Mouse (Mus musculus) midbrain, postnatal 0 days (tissue): ENCODE results near the gene Pth1r. TPM values are rescaled to one million over a fixed set of nuclear protein-coding genes. Genes with fewer than 3 reads are reported as not detected.

Experiments used
- ATAC-seq: fragments of 200-750 bp; cut with Nextera tagmentation; 2 replicates; pipeline ENCODE4 v1.8.0; 2017; ENCODE audit warnings: moderate number of reproducible peaks, mild to moderate bottlenecking, moderate TSS enrichment, moderate library complexity; ENCODE audit not compliant: low FRiP score
- DNase-seq: peaks from one replicate; pipeline ENCODE4 v3.0.0-alpha.2; 2015; ENCODE audit warnings: low spot score
- H3K27ac ChIP-seq: fragments of 300-500 bp; sonication (generic); 2 replicates; pipeline ENCODE4 v1.5.1; 2014; ENCODE audit warnings: low read depth, mild to moderate bottlenecking, low read length, mixed read lengths
- H3K27me3 ChIP-seq: fragments of 300-500 bp; sonication (generic); 2 replicates; pipeline ENCODE4 v1.6.1; 2014; ENCODE audit warnings: low read length, control low read depth, mixed read lengths; ENCODE audit not compliant: insufficient read depth
- H3K36me3 ChIP-seq: fragments of 300-500 bp; sonication (generic); 2 replicates; pipeline ENCODE4 v1.6.1; 2014; ENCODE audit warnings: low read length, control low read depth, mixed read lengths; ENCODE audit not compliant: insufficient read depth
- H3K4me1 ChIP-seq: fragments of 300-500 bp; sonication (generic); 2 replicates; pipeline ENCODE4 v1.6.1; 2014; ENCODE audit warnings: mild to moderate bottlenecking, control low read depth, antibody characterized with exemption, low read length, mixed read lengths; ENCODE audit not compliant: insufficient read depth
- H3K4me2 ChIP-seq: fragments of 300-500 bp; sonication (generic); 2 replicates; pipeline ENCODE4 v1.6.1; 2014; ENCODE audit warnings: low read depth, mild to moderate bottlenecking, low read length, mixed read lengths; ENCODE audit not compliant: poor library complexity, severe bottlenecking
- H3K4me3 ChIP-seq: fragments of 300-500 bp; sonication (generic); 2 replicates; pipeline ENCODE4 v1.5.1; 2014; ENCODE audit warnings: low read depth, mild to moderate bottlenecking, low read length, moderate library complexity
- H3K9ac ChIP-seq: fragments of 300-500 bp; sonication (generic); replicated peaks from 2 replicates; pipeline ENCODE4 v1.6.1; 2014; ENCODE audit warnings: mild to moderate bottlenecking, low read length, moderate library complexity, mixed read lengths; ENCODE audit not compliant: poor library complexity, severe bottlenecking
- H3K9me3 ChIP-seq: fragments of 300-500 bp; sonication (generic); 2 replicates; pipeline ENCODE4 v1.6.1; 2016; ENCODE audit warnings: low read length, control low read depth
- CTCF ChIP-seq: IDR thresholded peaks from 2 replicates; pipeline ENCODE4 v1.5.1; 2016; ENCODE audit warnings: antibody characterized with exemption, mild to moderate bottlenecking
- WGBS: fragments of 180-500 bp; shearing (Covaris S2); extraction: QIAGEN DNeasy Blood & Tissue Kit; methylation state at CpG from one replicate; pipeline ENCODE4 v1.1.7; 2014; 5-methylcytosine and 5-hydroxymethylcytosine counted together
- polyA plus RNA-seq: library from polyadenylated mRNA; unstranded; fragments of >200 nt; fragmentation: Nextera tagmentation; extraction: Ambion mirVana; gene quantifications from 2 replicates; pipeline ENCODE4 v1.2.1, GENCODE M21; 2015
- total RNA-seq: library from RNA; depleted of rRNA; stranded (reverse); fragments of >200 nt; gene quantifications from 2 replicates; pipeline ENCODE4 v1.2.3, GENCODE M21; 2014; rRNA removed

Pth1r gene
- total RNA-seq: 14.6 and 20.8 TPM in 2 replicates
- polyA plus RNA-seq: 7.9 and 8.3 TPM in 2 replicates

DNA sequence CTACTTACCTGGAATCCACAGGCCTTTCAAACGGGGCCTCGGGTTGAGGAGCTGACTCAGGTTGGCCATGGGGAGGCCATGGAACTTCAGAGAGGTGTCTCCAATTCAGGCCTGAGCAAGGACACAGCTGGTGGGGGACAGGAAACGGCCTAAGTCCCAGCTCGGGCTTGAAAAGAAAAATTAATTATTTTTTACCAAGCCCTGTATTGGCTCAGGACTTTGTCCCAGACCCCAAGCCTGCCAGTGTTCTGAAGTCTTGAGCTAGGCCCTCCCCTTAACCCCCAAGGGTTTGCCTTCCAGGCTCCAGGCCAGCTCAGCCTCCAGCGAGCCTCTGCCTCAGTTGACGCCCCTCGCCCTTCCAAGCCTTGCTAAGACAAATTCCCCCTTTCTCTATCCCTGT lies at the start of gene Pth1r:
Pth1r (minus strand) TSS at position 185 of the 400 bp plus-strand sequence.
- no peak for DNase-seq
- 65% methylated on average over 7 of the region's 7 CpGs for WGBS
- H3K27ac ChIP-seq: no peak within 1 kb of the TSS
- H3K9ac ChIP-seq: no peak within 1 kb of the TSS
- H3K9me3 ChIP-seq: no peaks in the 10 kb centered on the region
- no peak for TF ChIP-seq CTCF
- H3K4me1 ChIP-seq: no peaks in the 10 kb centered on the region
- no peak within 1 kb of the TSS for H3K4me2 ChIP-seq
- H3K27me3 ChIP-seq: peaks cover 20% of the 10 kb centered on the region
- ATAC-seq: no peak
- H3K36me3 ChIP-seq: no peaks in the 10 kb centered on the region
- no peak within 1 kb of the TSS for H3K4me3 ChIP-seq

DNA sequence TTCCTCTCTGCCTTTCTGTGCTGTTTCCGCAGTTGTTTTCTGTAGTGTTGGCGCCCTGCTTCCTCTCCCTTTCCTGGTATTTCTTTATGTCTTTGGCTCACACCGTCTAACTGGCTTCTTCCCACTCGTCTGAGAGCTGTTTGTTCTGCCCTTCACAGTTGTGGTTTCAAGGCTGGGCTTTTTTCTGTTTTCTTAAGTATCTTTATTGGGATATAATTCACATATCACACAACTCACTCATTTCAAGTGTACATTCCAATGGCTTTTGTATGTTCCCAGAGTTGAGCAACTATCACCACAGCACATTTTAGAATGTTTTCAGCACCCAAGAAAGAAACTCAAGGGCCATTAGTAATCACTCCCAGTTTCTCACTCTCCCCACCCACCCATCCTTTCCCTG lies 43.5 kb upstream of the Pth1r start:
- no peak for ATAC-seq
- no peak overlapping the region for H3K4me3 ChIP-seq
- no peak overlapping the region for H3K9ac ChIP-seq
- DNase-seq: no peak
- H3K27ac ChIP-seq: no peak overlapping the region
- H3K27me3 ChIP-seq: no peaks in the 10 kb centered on the region
- H3K9me3 ChIP-seq: no peaks in the 10 kb centered on the region
- no peaks in the 10 kb centered on the region for H3K36me3 ChIP-seq
- H3K4me1 ChIP-seq: no peaks in the 10 kb centered on the region
- TF ChIP-seq CTCF: no peak
- 75% methylated on average over 4 of the region's 4 CpGs for WGBS
- no peak overlapping the region for H3K4me2 ChIP-seq

DNA sequence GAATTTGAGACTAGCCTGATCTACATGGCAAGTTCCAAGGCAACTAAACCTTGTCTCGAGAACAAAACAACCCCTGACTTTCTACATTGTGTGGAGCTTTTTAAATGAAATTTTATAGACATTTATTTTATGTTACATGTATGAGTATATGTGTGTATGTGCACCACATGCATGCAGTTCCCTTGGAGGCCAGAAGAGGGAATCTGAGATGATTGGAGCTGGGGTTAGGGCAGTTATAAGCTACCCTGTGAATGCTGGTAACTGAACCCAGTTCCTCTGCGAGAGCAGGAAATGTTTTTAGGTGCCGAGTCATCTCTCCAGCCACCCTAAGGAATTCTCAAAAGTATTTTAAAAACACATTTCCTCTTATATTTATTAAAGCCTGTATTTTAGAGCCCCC lies 41.2 kb upstream of the Pth1r start:
- Histone ChIP-seq H3K4me3 (no peak overlapping the region), H3K27me3 (no peaks in the 10 kb centered on the region), H3K4me1 (no peaks in the 10 kb centered on the region), H3K9ac (no peak overlapping the region), H3K36me3 (no peaks in the 10 kb centered on the region), H3K9me3 (no peaks in the 10 kb centered on the region), H3K4me2 (no peak overlapping the region), H3K27ac (no peak overlapping the region)
- DNase-seq (no peak), ATAC-seq (no peak)
- WGBS: 91% methylated on average over 3 of the region's 3 CpGs
- TF ChIP-seq CTCF: no peak

DNA sequence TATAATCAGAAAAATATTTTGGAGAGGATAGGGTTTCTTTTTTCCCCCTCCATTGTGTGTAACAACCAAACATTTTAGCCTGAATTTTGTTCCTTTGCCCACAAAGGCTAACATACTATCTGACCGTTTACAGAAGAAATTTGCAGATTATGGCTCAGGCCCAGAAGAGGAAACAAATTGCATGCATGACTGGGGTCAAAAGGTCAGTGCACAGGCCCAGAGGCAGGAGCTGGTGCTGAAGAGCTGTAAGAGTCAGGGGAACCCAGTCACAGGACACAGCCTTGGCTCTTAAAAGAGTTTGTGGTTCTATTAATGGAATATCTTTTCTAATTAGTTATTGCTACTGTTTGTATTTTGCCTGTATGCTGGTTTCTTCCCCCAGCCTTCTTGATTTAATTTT lies 36.7 kb upstream of the Pth1r start:
- ATAC-seq (no peak), DNase-seq (no peak)
- Histone ChIP-seq H3K4me2 (no peak overlapping the region), H3K36me3 (no peaks in the 10 kb centered on the region), H3K27ac (no peak overlapping the region), H3K4me1 (no peaks in the 10 kb centered on the region), H3K4me3 (no peak overlapping the region), H3K9ac (no peak overlapping the region), H3K9me3 (no peaks in the 10 kb centered on the region), H3K27me3 (no peaks in the 10 kb centered on the region)
- no peak for TF ChIP-seq CTCF
- 51% methylated on average over 1 of the region's 1 CpGs for WGBS

GRCm38 (mm10) chr9:110781731-110782130 lies 34.8 kb upstream of the Pth1r start:
- Histone ChIP-seq H3K9me3 (no peaks in the 10 kb centered on the region), H3K27ac (peak overlapping the region; percentile 80), H3K4me2 (peak overlapping the region; percentile 71), H3K4me3 (peak overlapping the region; percentile 50), H3K36me3 (no peaks in the 10 kb centered on the region), H3K4me1 (0 out of 2 replicates have a peak, but pooled peaks cover 2% of the 10 kb centered on the region), H3K27me3 (no peaks in the 10 kb centered on the region), H3K9ac (peak overlapping the region; percentile 76)
- TF ChIP-seq CTCF: no peak
- peak; percentile 88 for DNase-seq
- ATAC-seq: peak; percentile 74
- under 1% methylated on average over 23 of the region's 23 CpGs for WGBS

GRCm38 (mm10) chr9:110781256-110781721 lies 34.3 kb upstream of the Pth1r start:
- Histone ChIP-seq H3K4me3 (peak overlapping the region; percentile 50), H3K27ac (peak overlapping the region; percentile 80), H3K4me2 (peak overlapping the region; percentile 71), H3K9me3 (no peaks in the 10 kb centered on the region), H3K36me3 (no peaks in the 10 kb centered on the region), H3K9ac (peak overlapping the region; percentile 76), H3K27me3 (no peaks in the 10 kb centered on the region), H3K4me1 (0 out of 2 replicates have a peak, but pooled peaks cover 2% of the 10 kb centered on the region)
- DNase-seq (peak; percentile 93), ATAC-seq (peak; percentile 93)
- peak; percentile 84 for TF ChIP-seq CTCF
- under 1% methylated on average over 43 of the region's 43 CpGs for whole genome bisulfite sequencing
